Mouse (Mus musculus): Measurements from ENCODE around the gene Upk3a.
A peak's percentile ranks its signal among the peaks of the same experiment; 100 is the strongest.
"Not testable (repeated sequence)": the region's sequence is repeated elsewhere in the genome, so short reads cannot be mapped to it uniquely, and the experiment has no call there.

The Upk3a gene

GRCm38 (mm10) chr15:85000984-85001982 lies 15.7 kb upstream of the Upk3a start:
- DNase-seq (ENCODE audit: low read depth, low spot score), result peak; percentile 88

GRCm38 (mm10) chr15:85009666-85010065 lies 7.3 kb upstream of the Upk3a start:
- DNase-seq (ENCODE audit: low read depth, low spot score), result no peak

GRCm38 (mm10) chr15:85011895-85012661 lies 4.9 kb upstream of the Upk3a start:
- DNase-seq (ENCODE audit: low read depth, low spot score), result no peak

- no peak for DNase-seq (ENCODE audit: low read depth, low spot score)
Measured at GRCm38 (mm10) chr15:85012662-85013054, 4.3 kb upstream of the Upk3a start.

GRCm38 (mm10) chr15:85015771-85016170 lies 1.2 kb upstream of the Upk3a start:
- DNase-seq (ENCODE audit: low read depth, low spot score), result peak; percentile 90

- no peak for DNase-seq (ENCODE audit: low read depth, low spot score)
Measured at GRCm38 (mm10) chr15:85022211-85022610, 5.3 kb downstream of the Upk3a start.

GRCm38 (mm10) chr15:85026197-85026596 lies 9.3 kb downstream of the Upk3a start:
- DNase-seq (ENCODE audit: low read depth, low spot score), result no peak

GRCm38 (mm10) chr15:85027740-85028139 lies 10.8 kb downstream of the Upk3a start:
- no peak for DNase-seq (ENCODE audit: low read depth, low spot score)

- DNase-seq (ENCODE audit: low read depth, low spot score), result not testable (repeated sequence)
Measured at GRCm38 (mm10) chr15:85028648-85029047, 11.7 kb downstream of the Upk3a start, which contains the start of gene Fam118a. Gene Fam118a, plus strand, starts transcription at chr15:85028948.

- DNase-seq (ENCODE audit: low read depth, low spot score), result not testable (repeated sequence)
Measured at GRCm38 (mm10) chr15:85030643-85031042, 13.7 kb downstream of the Upk3a start.

- no peak for DNase-seq (ENCODE audit: low read depth, low spot score)
Measured at GRCm38 (mm10) chr15:85031866-85032265, 14.9 kb downstream of the Upk3a start.

- DNase-seq (ENCODE audit: low read depth, low spot score), result not testable (repeated sequence)
Measured at GRCm38 (mm10) chr15:85033916-85034315, 17.0 kb downstream of the Upk3a start.

- peak; percentile 98 for DNase-seq (ENCODE audit: low read depth, low spot score)
Measured at GRCm38 (mm10) chr15:85036566-85037342, 19.8 kb downstream of the Upk3a start.

- no peak for DNase-seq (ENCODE audit: low read depth, low spot score)
Measured at GRCm38 (mm10) chr15:85037343-85037690, 20.4 kb downstream of the Upk3a start.

- no peak for DNase-seq (ENCODE audit: low read depth, low spot score)
Measured at GRCm38 (mm10) chr15:85041546-85042225, 24.7 kb downstream of the Upk3a start.

GRCm38 (mm10) chr15:85042361-85042954 lies 25.5 kb downstream of the Upk3a start:
- peak; percentile 94 for DNase-seq (ENCODE audit: low read depth, low spot score)

GRCm38 (mm10) chr15:85043116-85043515 lies 26.2 kb downstream of the Upk3a start:
- DNase-seq (ENCODE audit: low read depth, low spot score), result no peak

- DNase-seq (ENCODE audit: low read depth, low spot score), result no peak
Measured at GRCm38 (mm10) chr15:85043761-85044160, 26.8 kb downstream of the Upk3a start.

GRCm38 (mm10) chr15:85046230-85046950 lies 29.4 kb downstream of the Upk3a start:
- peak; percentile 62 for DNase-seq (ENCODE audit: low read depth, low spot score)

- DNase-seq (ENCODE audit: low read depth, low spot score), result no peak
Measured at GRCm38 (mm10) chr15:85047865-85048264, 30.9 kb downstream of the Upk3a start.

Data from brain, adult 2 months (tissue).